Mouse (Mus musculus) embryonic fibroblast, embryonic 13.5 days (primary cell): Measurements from ENCODE around the gene Imp4.

ENCODE experiments used
- CTCF ChIP-seq: IDR thresholded peaks from 2 replicates; pipeline ENCODE4 v1.5.1; 2011; ENCODE audit warnings: mild to moderate bottlenecking, control low read depth, low read length, moderate library complexity, borderline replicate concordance; ENCODE audit not compliant: insufficient read depth
- POLR2A ChIP-seq: IDR thresholded peaks from 2 replicates; pipeline ENCODE4 v1.6.1; 2011; ENCODE audit warnings: low read depth, mild to moderate bottlenecking, control low read depth, low read length, moderate library complexity

GRCm38 (mm10) chr1:34478891-34479655 is 39.4 kb downstream of the Imp4 start:
- TF ChIP-seq POLR2A (no peak), CTCF (no peak)
